Mouse (Mus musculus) olfactory bulb, adult 2 months (tissue): Measurements from ENCODE around the gene Krt2. TPM values are rescaled to one million over a fixed set of nuclear protein-coding genes. Genes with fewer than 3 reads are reported as not detected.

Source experiments
- H3K27ac ChIP-seq: fragments of 200-500 bp; 2 replicates; pipeline ENCODE4 v1.5.1; 2012; ENCODE audit warnings: low read depth, low read length; ENCODE audit not compliant: insufficient read depth
- H3K4me1 ChIP-seq: fragments of 200-500 bp; 2 replicates; pipeline ENCODE4 v1.6.1; 2012; ENCODE audit warnings: low read length; ENCODE audit not compliant: control insufficient read depth, insufficient read depth
- H3K4me3 ChIP-seq: fragments of 200-500 bp; 2 replicates; pipeline ENCODE4 v1.5.1; 2012; ENCODE audit warnings: mild to moderate bottlenecking, low read depth, low read length, moderate library complexity; ENCODE audit not compliant: insufficient read depth
- CTCF ChIP-seq: fragments of 200-500 bp; IDR thresholded peaks from 2 replicates; pipeline ENCODE4 v1.5.1; 2012; ENCODE audit warnings: low read depth, mild to moderate bottlenecking, low read length, moderate library complexity; ENCODE audit not compliant: insufficient read depth
- POLR2A ChIP-seq: fragments of 200-500 bp; IDR thresholded peaks from 2 replicates; pipeline ENCODE4 v1.6.1; 2012; ENCODE audit warnings: mild to moderate bottlenecking, low read depth, low read length, moderate library complexity; ENCODE audit not compliant: insufficient read depth
- WGBS: fragments of 180-500 bp; shearing (Covaris S2); methylation state at CpG from one replicate; pipeline ENCODE4 v1.1.7; 2018; 5-methylcytosine and 5-hydroxymethylcytosine counted together
- polyA plus RNA-seq: library from polyadenylated mRNA; stranded (reverse); fragments of >200 nt; gene quantifications from 2 replicates; pipeline ENCODE4 v1.2.4, GENCODE M21; 2012; ENCODE audit warnings: low replicate concordance; ENCODE audit not compliant: missing spikeins, insufficient read depth, insufficient read length

Krt2 gene
- polyA plus RNA-seq, 1 experiment, result not detected

GRCm38 (mm10) chr15:101790867-101791266 lies 27.1 kb downstream of the Krt2 start:
- 21% methylated on average over 3 of the region's 3 CpGs for WGBS
- Histone ChIP-seq H3K27ac (no peak overlapping the region), H3K4me1 (no peaks in the 10 kb centered on the region; the same call in 1 of the 2 replicates), H3K4me3 (no peak overlapping the region)
- no peak for TF ChIP-seq CTCF
- no peak for TF ChIP-seq POLR2A

DNA sequence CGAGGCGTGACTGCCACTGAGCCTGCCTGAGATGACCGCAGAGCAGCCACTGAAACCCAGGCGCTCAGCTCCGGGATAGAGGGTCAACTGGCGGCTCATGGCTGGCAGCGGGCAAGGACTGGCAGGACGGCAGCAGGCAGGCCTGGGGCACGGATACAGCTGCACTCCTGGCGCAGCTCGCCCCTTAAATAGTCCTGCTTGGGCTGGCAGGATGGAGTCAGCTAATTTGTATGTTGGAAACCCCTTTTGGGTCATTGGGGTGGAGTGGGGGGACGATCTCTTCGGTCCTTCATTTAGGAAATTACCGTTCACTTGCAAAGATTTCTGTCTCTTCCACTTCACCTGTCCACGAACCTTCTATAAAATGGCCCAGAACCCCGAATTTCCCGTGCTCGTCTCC lies 31.6 kb downstream of the Krt2 start, which contains the start of gene Krt72:
Krt72 (minus strand) TSS at position 101 of the 400 bp plus-strand sequence.
- TF ChIP-seq POLR2A (no peak), CTCF (no peak)
- H3K4me1 ChIP-seq, result no peaks in the 10 kb centered on the region; the same call in 1 of the 2 replicates
- WGBS, result 91% methylated on average over 18 of the region's 18 CpGs

GRCm38 (mm10) chr15:101773420-101773819 lies 44.5 kb downstream of the Krt2 start:
- 64% methylated on average over 10 of the region's 10 CpGs for WGBS
- Histone ChIP-seq H3K4me1 (peaks cover 26% of the 10 kb centered on the region), H3K4me3 (no peak overlapping the region)

More for the DNA sequence above, 31.6 kb downstream of the Krt2 start, which contains the start of gene Krt72:
- Histone ChIP-seq H3K4me3 (no peak within 1 kb of the TSS), H3K27ac (no peak within 1 kb of the TSS)

DNA sequence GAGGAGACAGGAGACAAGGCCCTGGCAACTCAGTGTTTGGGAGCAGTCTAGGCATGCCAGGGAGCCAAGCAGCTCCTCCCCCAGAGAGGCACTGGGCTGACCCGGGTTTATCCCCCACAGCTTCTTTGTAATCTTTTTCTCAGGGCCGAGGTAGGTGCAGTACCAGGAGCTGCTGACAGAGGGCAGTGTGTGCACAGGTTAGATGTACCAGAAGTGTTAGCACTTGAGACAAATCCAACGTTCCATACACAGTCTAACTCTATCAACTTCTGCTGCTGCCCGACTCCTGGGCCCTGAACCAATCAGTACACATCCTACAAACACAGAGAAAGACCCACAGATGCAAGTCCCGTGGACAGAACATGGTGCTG lies 45.3 kb downstream of the Krt2 start:
- Histone ChIP-seq H3K27ac (no peak overlapping the region), H3K4me1 (peaks cover 26% of the 10 kb centered on the region), H3K4me3 (no peak overlapping the region)
- WGBS, result 4% methylated on average over 5 of the region's 5 CpGs
- no peak for TF ChIP-seq POLR2A
- peak; percentile 43 for TF ChIP-seq CTCF

More at GRCm38 (mm10) chr15:101773420-101773819, 44.5 kb downstream of the Krt2 start:
- no peak overlapping the region for H3K27ac ChIP-seq
- TF ChIP-seq CTCF (no peak), POLR2A (no peak)

DNA sequence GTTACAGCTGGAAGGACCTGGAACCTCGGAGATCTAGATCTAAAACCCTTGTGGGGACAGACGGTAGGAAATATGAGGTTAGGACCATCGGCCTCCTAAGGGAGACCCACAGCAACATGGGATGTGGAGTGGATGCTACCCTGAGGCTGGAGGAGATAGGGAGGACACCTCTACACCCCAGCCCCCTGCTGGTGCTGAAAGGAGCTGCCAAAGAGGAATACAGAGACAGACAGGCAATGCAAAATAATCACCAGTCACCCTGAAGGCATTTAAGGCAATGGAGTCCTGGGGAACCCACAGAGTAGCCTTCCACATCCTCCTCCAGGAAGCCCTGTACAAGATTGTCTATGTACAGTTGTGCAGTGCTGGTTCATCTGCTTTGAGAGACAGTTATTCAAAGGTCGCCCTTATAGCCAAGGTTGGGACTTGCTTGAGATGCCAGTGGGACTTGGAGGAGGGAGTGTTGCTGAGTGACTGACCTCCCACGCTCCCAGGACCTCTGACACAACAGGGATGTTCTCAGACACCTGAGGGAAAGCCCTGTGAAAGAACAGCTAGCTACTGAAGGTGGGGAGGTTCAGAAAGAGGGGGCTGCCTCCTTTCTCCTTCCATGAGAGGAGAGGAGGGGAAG lies 45.8 kb downstream of the Krt2 start:
- no peak overlapping the region for H3K27ac ChIP-seq
- WGBS, result 74% methylated on average over 5 of the region's 5 CpGs
- H3K4me3 ChIP-seq, result no peak overlapping the region
- TF ChIP-seq POLR2A, result no peak
- TF ChIP-seq CTCF, result no peak
- H3K4me1 ChIP-seq, result peaks cover 26% of the 10 kb centered on the region

DNA sequence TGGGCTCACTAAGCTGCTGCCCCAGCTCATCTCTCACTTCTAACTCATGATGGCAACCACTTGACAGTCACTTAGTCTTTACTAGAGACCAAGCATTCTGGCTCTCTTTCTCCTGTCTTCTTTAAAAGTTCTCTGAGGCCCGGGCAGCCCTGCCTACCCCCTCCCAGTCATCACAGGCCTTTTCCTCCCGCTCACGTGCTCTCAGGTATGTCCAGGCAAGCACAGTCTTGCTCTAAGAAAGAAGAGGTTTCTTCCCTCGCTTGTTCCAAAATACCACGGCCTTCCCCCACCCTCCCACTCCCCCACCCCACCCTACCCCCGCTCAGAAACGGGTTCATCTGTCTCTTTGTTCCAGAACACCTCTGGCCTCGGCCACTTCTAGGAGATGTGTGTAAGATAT lies 47.7 kb downstream of the Krt2 start:
- Histone ChIP-seq H3K27ac (no peak overlapping the region), H3K4me1 (peaks cover 26% of the 10 kb centered on the region), H3K4me3 (no peak overlapping the region)
- 27% methylated on average over 8 of the region's 8 CpGs for WGBS
- no peak for TF ChIP-seq CTCF
- TF ChIP-seq POLR2A, result no peak

Other genes starting within 250 kb of the Krt2 start
- not detected in 2 replicates for gene Krt75, start 244.3 kb downstream of the Krt2 start, polyA plus RNA-seq
- not detected in 2 replicates for gene Gm5414, start 190.0 kb downstream of the Krt2 start, polyA plus RNA-seq
- gene Gm5478, start 170.8 kb downstream of the Krt2 start, polyA plus RNA-seq, result not detected in 2 replicates
- gene Krt6b, start 137.9 kb downstream of the Krt2 start, polyA plus RNA-seq, result not detected in 2 replicates
- not detected in 2 replicates for gene Krt6a, start 123.9 kb downstream of the Krt2 start, polyA plus RNA-seq
- gene Krt5, start 105.3 kb downstream of the Krt2 start, polyA plus RNA-seq, result not detected in 2 replicates
- gene Krt71, start 75.1 kb downstream of the Krt2 start, polyA plus RNA-seq, result not detected in 2 replicates
- not detected in 2 replicates for gene Krt72, start 31.7 kb downstream of the Krt2 start, polyA plus RNA-seq
- not detected in 2 replicates for gene Krt73, start 15.8 kb downstream of the Krt2 start, polyA plus RNA-seq
- not detected in 2 replicates for gene Krt1, start 32.6 kb upstream of the Krt2 start, polyA plus RNA-seq
- gene Krt77, start 51.5 kb upstream of the Krt2 start, polyA plus RNA-seq, result not detected in 2 replicates
- not detected in 2 replicates for gene Krt76, start 74.8 kb upstream of the Krt2 start, polyA plus RNA-seq
- gene Krt4, start 106.6 kb upstream of the Krt2 start, polyA plus RNA-seq, result not detected in 2 replicates
- not detected in 2 replicates for gene Krt79, start 122.2 kb upstream of the Krt2 start, polyA plus RNA-seq
- gene Krt78, start 136.1 kb upstream of the Krt2 start, polyA plus RNA-seq, result not detected in 2 replicates
- not detected in 2 replicates for gene Krt8, start 186.3 kb upstream of the Krt2 start, polyA plus RNA-seq
- gene Krt18, start 210.0 kb upstream of the Krt2 start, polyA plus RNA-seq, result not detected in 2 replicates